Mouse (Mus musculus) bone marrow, adult 2 months (tissue): Measurements from ENCODE around the gene Oas3. TPM values are rescaled to one million over a fixed set of nuclear protein-coding genes. Genes with fewer than 3 reads are reported as not detected.
"Not testable (repeated sequence)": the region's sequence is repeated elsewhere in the genome, so short reads cannot be mapped to it uniquely, and the experiment has no call there.

ENCODE experiments used
- H3K27ac ChIP-seq: fragments of 200-500 bp; 2 replicates; pipeline ENCODE4 v1.5.1; 2012; ENCODE audit warnings: low read depth, mild to moderate bottlenecking, control low read depth, inconsistent platforms, low read length; ENCODE audit not compliant: control insufficient read depth, poor library complexity, insufficient read depth
- H3K4me1 ChIP-seq: fragments of 200-500 bp; 2 replicates; pipeline ENCODE4 v1.6.1; 2011; ENCODE audit warnings: low read length; ENCODE audit not compliant: control insufficient read depth, insufficient read depth
- H3K4me3 ChIP-seq: fragments of 200-500 bp; replicated peaks from 2 replicates; pipeline ENCODE3; 2011; ENCODE audit warnings: mild to moderate bottlenecking, low read depth, low read length, control low read depth; ENCODE audit not compliant: control insufficient read depth
- CTCF ChIP-seq: fragments of 200-500 bp; IDR thresholded peaks from 2 replicates; pipeline ENCODE4 v1.5.1; 2011; ENCODE audit warnings: low read length, control low read depth; ENCODE audit not compliant: control insufficient read depth, insufficient read depth
- POLR2A ChIP-seq: fragments of 200-500 bp; IDR thresholded peaks from 2 replicates; pipeline ENCODE4 v1.6.1; 2011; ENCODE audit warnings: low read depth, mild to moderate bottlenecking, control low read depth, low read length, borderline replicate concordance; ENCODE audit not compliant: control insufficient read depth
- WGBS: fragments of 180-500 bp; shearing (Covaris S2); methylation state at CpG from one replicate; pipeline ENCODE4 v1.1.7; 2018; 5-methylcytosine and 5-hydroxymethylcytosine counted together
- polyA plus RNA-seq: library from polyadenylated mRNA; stranded (reverse); fragments of >200 nt; gene quantifications from 2 replicates; pipeline ENCODE4 v1.2.4, GENCODE M21; 2011; ENCODE audit warnings: low replicate concordance; ENCODE audit not compliant: missing spikeins, insufficient read depth, insufficient read length

Oas3 gene
- polyA plus RNA-seq: 16.2 and 19.9 TPM in 2 replicates

GRCm38 (mm10) chr5:120777478-120777877 is at the start of gene Oas3:
TSS of gene Oas3 (minus strand) at chr5:120777661.
- H3K27ac ChIP-seq: peak within 1 kb of the TSS; percentile 87
- TF ChIP-seq POLR2A (no peak), CTCF (no peak)
- 7% methylated on average over 9 of the region's 9 CpGs for WGBS
- peak within 1 kb of the TSS; percentile 74 for H3K4me3 ChIP-seq
- peaks cover 13% of the 10 kb centered on the region for H3K4me1 ChIP-seq

- H3K4me1 ChIP-seq: no peaks in the 10 kb centered on the region
- no peak for TF ChIP-seq CTCF
- TF ChIP-seq POLR2A: no peak
- no peak overlapping the region for H3K4me3 ChIP-seq
- no peak overlapping the region for H3K27ac ChIP-seq
These were observed 41.5 kb upstream of the Oas3 start for GRCm38 (mm10) chr5:120818999-120819398.

- WGBS: 67% methylated on average over 3 of the region's 3 CpGs
- Histone ChIP-seq H3K4me1 (peaks cover 5% of the 10 kb centered on the region), H3K4me3 (no peak overlapping the region), H3K27ac (no peak overlapping the region)
- TF ChIP-seq CTCF: peak; percentile 58
- TF ChIP-seq POLR2A: no peak
These were observed 38.5 kb upstream of the Oas3 start for GRCm38 (mm10) chr5:120815949-120816348.

GRCm38 (mm10) chr5:120813023-120813422 is 35.6 kb upstream of the Oas3 start:
- 41% methylated on average over 6 of the region's 6 CpGs for WGBS
- H3K4me1 ChIP-seq: peaks cover 5% of the 10 kb centered on the region
- peak overlapping the region; percentile 91 for H3K4me3 ChIP-seq
- no peak for TF ChIP-seq CTCF
- TF ChIP-seq POLR2A: no peak
- 0 out of 2 replicates have a peak overlapping the region, but pooled peaks have one; percentile 20 for H3K27ac ChIP-seq

- WGBS: 2% methylated on average over 18 of the region's 18 CpGs
- H3K27ac ChIP-seq: peak within 1 kb of the TSS; percentile 50
- H3K4me1 ChIP-seq: peaks cover 5% of the 10 kb centered on the region
- peak within 1 kb of the TSS; percentile 91 for H3K4me3 ChIP-seq
- TF ChIP-seq POLR2A (0 out of 2 replicates have a peak, but pooled peaks have one; percentile 43), CTCF (no peak)
These were observed 34.7 kb upstream of the Oas3 start, which contains the start of gene Oas1c for GRCm38 (mm10) chr5:120811951-120812819. TSS of gene Oas1c (minus strand) at chr5:120812514.

- Histone ChIP-seq H3K27ac (no peak overlapping the region), H3K4me3 (no peak overlapping the region), H3K4me1 (peaks cover 5% of the 10 kb centered on the region)
- WGBS: 68% methylated on average over 6 of the region's 6 CpGs
- no peak for TF ChIP-seq CTCF
- no peak for TF ChIP-seq POLR2A
These were observed 31.7 kb upstream of the Oas3 start for GRCm38 (mm10) chr5:120809171-120809570.

GRCm38 (mm10) chr5:120806458-120806857 is 29.0 kb upstream of the Oas3 start:
- H3K27ac ChIP-seq: no peak overlapping the region
- H3K4me3 ChIP-seq: no peak overlapping the region
- peak; percentile 55 for TF ChIP-seq CTCF
- no peak for TF ChIP-seq POLR2A
- H3K4me1 ChIP-seq: peaks cover under 1% of the 10 kb centered on the region; the same call in 1 of the 2 replicates
- WGBS: 93% methylated on average over 1 of the region's 1 CpGs

GRCm38 (mm10) chr5:120803596-120803995 is 26.1 kb upstream of the Oas3 start:
- WGBS: 62% methylated on average over 2 of the region's 2 CpGs
- H3K27ac ChIP-seq: no peak overlapping the region
- TF ChIP-seq POLR2A: no peak
- no peak for TF ChIP-seq CTCF
- no peak overlapping the region for H3K4me3 ChIP-seq
- H3K4me1 ChIP-seq: no peaks in the 10 kb centered on the region

- 65% methylated on average over 2 of the region's 2 CpGs for WGBS
- not testable (repeated sequence) for H3K4me3 ChIP-seq, H3K27ac ChIP-seq, H3K4me1 ChIP-seq
These were observed 21.5 kb upstream of the Oas3 start for GRCm38 (mm10) chr5:120798943-120799342.

GRCm38 (mm10) chr5:120798147-120798546 is 20.7 kb upstream of the Oas3 start:
- not testable (repeated sequence) for H3K4me3 ChIP-seq, H3K4me1 ChIP-seq
- 0 out of 2 replicates have a peak overlapping the region, but pooled peaks have one; percentile 51 for H3K27ac ChIP-seq
- WGBS: 63% methylated on average over 5 of the region's 5 CpGs

GRCm38 (mm10) chr5:120795480-120796034 is 18.1 kb upstream of the Oas3 start, which contains the start of gene Oas1e:
TSS of gene Oas1e (minus strand) at chr5:120795530.
- 78% methylated on average over 9 of the region's 9 CpGs for WGBS

More at GRCm38 (mm10) chr5:120795480-120796034, 18.1 kb upstream of the Oas3 start, which contains the start of gene Oas1e:
- not testable (repeated sequence) for H3K27ac ChIP-seq, H3K4me3 ChIP-seq, H3K4me1 ChIP-seq
